Mouse (Mus musculus): Measurements from ENCODE around the gene Polr3k. TPM values are rescaled to one million over a fixed set of nuclear protein-coding genes. Genes with fewer than 3 reads are reported as not detected.

Polr3k gene
- 34.8 and 37.0 TPM in 2 replicates for polyA plus RNA-seq (2012; rRNA removed)

GRCm38 (mm10) chr2:181863791-181864535, at the start of gene Polr3k:
Gene Polr3k (plus strand): TSS chr2:181864337.
- Histone ChIP-seq H3K4me3 (replicated peaks; ENCODE audit: insufficient read depth, low read depth, low read length) (peak within 1 kb of the TSS; percentile 81), H3K4me1 (ENCODE audit: control insufficient read depth, insufficient read depth, low read length) (peaks cover 6% of the 10 kb centered on the region; the same call in 1 of the 2 replicates), H3K27me3 (ENCODE audit: control insufficient read depth, insufficient read depth, low read length) (no peaks in the 10 kb centered on the region), H3K27ac (ENCODE audit: insufficient read depth, low read length) (peak within 1 kb of the TSS; percentile 34; the same call in 1 of the 2 replicates)
- TF ChIP-seq POLR2A (IDR thresholded peaks at IDR 0.05; ENCODE audit: borderline replicate concordance, insufficient read depth, low read length) (peak; percentile 90; the same call in 1 of the 2 replicates), CTCF (IDR thresholded peaks at IDR 0.05; ENCODE audit: borderline replicate concordance, insufficient read depth, low read depth, low read length) (no peak)
- under 1% methylated on average over 35 of the region's 35 CpGs for WGBS
- peak; percentile 94 to 98 for DNase-seq

GRCm38 (mm10) chr2:181829032-181829650, 35.0 kb upstream of the Polr3k start:
- WGBS = 76% methylated on average over 2 of the region's 2 CpGs

GRCm38 (mm10) chr2:181832745-181833144, 31.4 kb upstream of the Polr3k start:
- Histone ChIP-seq H3K4me3 (replicated peaks; ENCODE audit: insufficient read depth, low read depth, low read length) (no peak overlapping the region), H3K27ac (ENCODE audit: insufficient read depth, low read length) (no peak overlapping the region), H3K27me3 (ENCODE audit: control insufficient read depth, insufficient read depth, low read length) (no peaks in the 10 kb centered on the region), H3K4me1 (ENCODE audit: control insufficient read depth, insufficient read depth, low read length) (peaks cover 8% of the 10 kb centered on the region; the same call in 1 of the 2 replicates)
- DNase-seq = peak; percentile 43 to 81
- 14% methylated on average over 2 of the region's 2 CpGs for WGBS
- TF ChIP-seq POLR2A (IDR thresholded peaks at IDR 0.05; ENCODE audit: borderline replicate concordance, insufficient read depth, low read length) (no peak), CTCF (IDR thresholded peaks at IDR 0.05; ENCODE audit: borderline replicate concordance, insufficient read depth, low read depth, low read length) (no peak)

More at GRCm38 (mm10) chr2:181829032-181829650, 35.0 kb upstream of the Polr3k start:
- no peak for DNase-seq
- H3K4me3 ChIP-seq (replicated peaks; ENCODE audit: insufficient read depth, low read depth, low read length) = no peak overlapping the region
- no peaks in the 10 kb centered on the region for H3K27me3 ChIP-seq (ENCODE audit: control insufficient read depth, insufficient read depth, low read length)
- peaks cover 4% of the 10 kb centered on the region; the same call in 1 of the 2 replicates for H3K4me1 ChIP-seq (ENCODE audit: control insufficient read depth, insufficient read depth, low read length)
- no peak overlapping the region for H3K27ac ChIP-seq (ENCODE audit: insufficient read depth, low read length)
- TF ChIP-seq CTCF (IDR thresholded peaks at IDR 0.05; ENCODE audit: borderline replicate concordance, insufficient read depth, low read depth, low read length) = no peak
- TF ChIP-seq POLR2A (IDR thresholded peaks at IDR 0.05; ENCODE audit: borderline replicate concordance, insufficient read depth, low read length) = no peak

GRCm38 (mm10) chr2:181837372-181838292, 26.5 kb upstream of the Polr3k start, which contains the start of gene Pcmtd2:
Gene Pcmtd2 (plus strand): TSS chr2:181837854.
- DNase-seq = peak; percentile 93 to 94
- H3K27ac ChIP-seq (ENCODE audit: insufficient read depth, low read length) = peak within 1 kb of the TSS; percentile 79
- H3K4me1 ChIP-seq (ENCODE audit: control insufficient read depth, insufficient read depth, low read length) = peaks cover 6% of the 10 kb centered on the region
- under 1% methylated on average over 35 of the region's 35 CpGs for WGBS
- TF ChIP-seq CTCF (IDR thresholded peaks at IDR 0.05; ENCODE audit: borderline replicate concordance, insufficient read depth, low read depth, low read length) (no peak), POLR2A (IDR thresholded peaks at IDR 0.05; ENCODE audit: borderline replicate concordance, insufficient read depth, low read length) (peak; percentile 95)
- no peaks in the 10 kb centered on the region for H3K27me3 ChIP-seq (ENCODE audit: control insufficient read depth, insufficient read depth, low read length)
- H3K4me3 ChIP-seq (replicated peaks; ENCODE audit: insufficient read depth, low read depth, low read length) = peak within 1 kb of the TSS; percentile 92

- H3K4me3 ChIP-seq (replicated peaks; ENCODE audit: insufficient read depth, low read depth, low read length) = peak overlapping the region; percentile 92
- DNase-seq = peak; percentile 37 to 46
- H3K27me3 ChIP-seq (ENCODE audit: control insufficient read depth, insufficient read depth, low read length) = no peaks in the 10 kb centered on the region
- TF ChIP-seq POLR2A (IDR thresholded peaks at IDR 0.05; ENCODE audit: borderline replicate concordance, insufficient read depth, low read length) (no peak), CTCF (IDR thresholded peaks at IDR 0.05; ENCODE audit: borderline replicate concordance, insufficient read depth, low read depth, low read length) (no peak)
- peak overlapping the region; percentile 29; the same call in 1 of the 2 replicates for H3K27ac ChIP-seq (ENCODE audit: insufficient read depth, low read length)
- H3K4me1 ChIP-seq (ENCODE audit: control insufficient read depth, insufficient read depth, low read length) = peaks cover 6% of the 10 kb centered on the region
- WGBS = 0% methylated on average over 3 of the region's 3 CpGs
These were observed 25.9 kb upstream of the Polr3k start for GRCm38 (mm10) chr2:181838293-181838680.

GRCm38 (mm10) chr2:181845709-181846394, 18.3 kb upstream of the Polr3k start:
- WGBS = 88% methylated on average over 5 of the region's 5 CpGs
- DNase-seq = no peak
- H3K4me1 ChIP-seq (ENCODE audit: control insufficient read depth, insufficient read depth, low read length) = peaks cover 6% of the 10 kb centered on the region
- no peak for TF ChIP-seq CTCF (IDR thresholded peaks at IDR 0.05; ENCODE audit: borderline replicate concordance, insufficient read depth, low read depth, low read length)
- no peak for TF ChIP-seq POLR2A (IDR thresholded peaks at IDR 0.05; ENCODE audit: borderline replicate concordance, insufficient read depth, low read length)
- no peak overlapping the region for H3K27ac ChIP-seq (ENCODE audit: insufficient read depth, low read length)
- no peak overlapping the region for H3K4me3 ChIP-seq (replicated peaks; ENCODE audit: insufficient read depth, low read depth, low read length)
- H3K27me3 ChIP-seq (ENCODE audit: control insufficient read depth, insufficient read depth, low read length) = no peaks in the 10 kb centered on the region

- Histone ChIP-seq H3K4me1 (ENCODE audit: control insufficient read depth, insufficient read depth, low read length) (peaks cover 6% of the 10 kb centered on the region; the same call in 1 of the 2 replicates), H3K27ac (ENCODE audit: insufficient read depth, low read length) (peak overlapping the region; percentile 23; the same call in 1 of the 2 replicates), H3K27me3 (ENCODE audit: control insufficient read depth, insufficient read depth, low read length) (no peaks in the 10 kb centered on the region), H3K4me3 (replicated peaks; ENCODE audit: insufficient read depth, low read depth, low read length) (peak overlapping the region; percentile 81)
- no peak for DNase-seq
- TF ChIP-seq POLR2A (IDR thresholded peaks at IDR 0.05; ENCODE audit: borderline replicate concordance, insufficient read depth, low read length) (no peak), CTCF (IDR thresholded peaks at IDR 0.05; ENCODE audit: borderline replicate concordance, insufficient read depth, low read depth, low read length) (no peak)
- under 1% methylated on average over 22 of the region's 22 CpGs for WGBS
These were observed 361 bp downstream of the Polr3k start for GRCm38 (mm10) chr2:181864536-181864860.
